Mouse (Mus musculus) lung, postnatal 36 days (tissue): Measurements from ENCODE around the gene Id1.
A peak's percentile ranks its signal among the peaks of the same experiment; 100 is the strongest.

Experiments
- DNase-seq: peaks from one replicate; pipeline ENCODE4 v3.0.0; 2022; ENCODE audit warnings: mixed read lengths

The Id1 gene

GRCm38 (mm10) chr2:152736090-152736601, at the start of gene Id1:
TSS of gene Id1 (plus strand) at chr2:152736251.
- peak; percentile 97 for DNase-seq

DNA sequence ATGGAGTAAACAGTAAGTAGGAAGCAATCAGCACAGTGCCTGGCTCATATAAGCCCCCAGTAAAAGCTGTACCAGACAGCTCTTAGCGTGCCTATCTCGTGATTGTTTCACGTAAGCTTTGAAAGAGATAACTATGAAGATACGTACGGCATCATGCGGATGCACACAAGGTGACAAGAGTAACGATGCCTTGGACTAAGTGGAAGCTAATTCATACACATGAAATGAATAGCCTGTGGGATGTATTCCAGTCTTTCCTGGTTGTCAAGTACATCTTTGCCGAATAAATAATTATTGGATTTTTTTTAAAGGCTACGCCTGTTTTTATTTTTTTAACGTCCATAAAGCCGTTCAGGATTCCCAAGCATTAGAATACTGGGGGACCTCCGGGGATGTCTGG, 49.7 kb upstream of the Id1 start:
- no peak for DNase-seq

DNA sequence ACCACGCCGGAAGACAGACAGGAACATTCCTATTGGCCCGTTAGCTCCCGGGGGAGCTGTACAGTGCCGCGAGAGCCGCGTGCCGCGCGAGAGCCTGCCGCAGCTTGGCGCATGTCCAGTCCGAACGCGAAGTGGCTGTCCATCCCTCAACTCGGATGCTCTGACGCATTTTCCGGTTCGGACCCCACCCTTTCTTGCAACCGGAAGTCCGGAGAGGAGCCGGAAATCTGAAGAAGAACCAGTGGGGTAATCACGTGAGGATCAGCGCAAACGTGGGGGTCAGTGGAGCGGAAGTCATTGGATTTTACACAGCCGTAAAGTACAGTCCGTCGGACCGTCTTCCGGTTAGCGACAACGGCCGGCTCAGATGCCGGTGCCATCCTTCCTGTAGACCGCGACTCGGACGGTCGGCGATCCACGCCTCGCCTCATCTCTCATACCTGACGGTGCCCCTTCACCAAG, 49.2 kb upstream of the Id1 start, which contains the start of gene Mcts2:
Mcts2 (plus strand) TSS at position 230 of the 462 bp plus-strand sequence.
- peak; percentile 93 for DNase-seq

DNA sequence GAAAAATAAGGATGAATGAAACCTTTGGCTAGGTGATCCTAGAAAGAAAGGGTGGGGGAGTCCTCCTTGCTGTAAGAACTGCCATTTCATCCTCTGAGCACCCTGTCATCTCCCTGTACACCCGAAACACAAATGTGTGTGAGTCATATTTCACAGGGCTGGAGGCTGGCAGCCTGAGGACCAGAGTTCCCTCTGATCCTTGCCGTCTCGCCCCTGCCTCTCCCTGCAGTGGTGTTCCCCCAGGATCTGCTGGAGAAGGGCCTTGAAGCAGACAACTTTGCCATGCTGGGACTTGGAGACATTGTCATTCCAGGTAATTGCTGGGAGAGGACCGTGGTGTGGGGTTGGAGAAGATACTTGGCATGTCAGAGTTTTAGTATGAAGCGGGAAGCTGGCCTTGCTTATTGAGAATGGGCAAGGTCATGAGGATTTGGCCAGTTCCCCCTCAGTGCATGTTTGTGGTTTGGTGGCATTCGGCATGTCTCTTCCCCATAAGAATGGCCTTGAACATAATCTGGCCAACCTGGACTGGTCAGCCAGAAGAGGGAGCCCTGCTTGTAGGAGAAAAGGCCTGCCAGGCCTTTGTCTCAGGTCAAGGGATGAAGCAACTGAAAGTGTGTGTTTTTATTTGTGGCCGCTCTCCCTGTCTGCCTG, 44.4 kb upstream of the Id1 start:
- peak; percentile 69 for DNase-seq

DNA sequence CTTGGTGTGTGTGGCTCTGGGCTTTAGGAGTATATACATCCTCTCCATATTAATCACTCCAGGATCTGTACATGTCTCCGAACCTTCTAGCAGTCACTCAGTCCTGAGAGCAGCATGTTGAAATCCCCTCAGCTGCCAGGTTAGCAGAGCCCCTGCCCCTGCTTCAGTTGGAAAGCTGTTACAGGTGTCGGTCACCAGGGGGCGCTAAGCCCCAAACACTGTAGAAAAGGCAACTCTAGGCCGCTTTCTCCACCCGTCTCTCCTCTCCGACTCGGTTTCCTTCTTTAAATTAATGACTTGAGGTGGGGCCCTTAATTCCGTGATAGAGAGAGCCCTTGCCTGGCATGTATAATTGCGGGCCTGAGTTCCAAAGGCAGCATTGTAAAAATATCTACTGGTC, 42.8 kb upstream of the Id1 start:
- peak; percentile 75 for DNase-seq

- no peak for DNase-seq
Measured at GRCm38 (mm10) chr2:152693735-152694134, 42.3 kb upstream of the Id1 start.

- DNase-seq, result peak; percentile 86
Measured at GRCm38 (mm10) chr2:152694708-152695107, 41.3 kb upstream of the Id1 start.

DNA sequence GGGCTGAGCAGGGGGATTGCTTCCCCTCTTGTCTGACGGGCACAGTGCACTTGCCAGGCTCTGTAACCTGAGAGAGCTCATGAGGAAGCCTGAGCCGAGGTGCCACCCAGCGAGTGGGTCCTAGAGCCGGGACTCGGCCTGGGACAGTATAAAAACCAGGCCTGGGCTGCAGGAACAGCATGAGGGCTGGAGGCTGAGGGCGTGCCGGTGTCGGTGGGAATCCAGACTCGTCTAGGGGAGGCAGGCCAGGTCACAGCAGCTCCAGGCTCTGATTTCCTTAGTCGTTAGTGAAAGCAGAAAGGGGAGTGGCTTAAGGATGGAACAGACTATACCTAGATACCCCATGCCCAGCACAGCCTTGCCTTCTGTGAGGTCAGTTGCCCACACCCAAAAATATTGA, 40.0 kb upstream of the Id1 start:
- no peak for DNase-seq

DNA sequence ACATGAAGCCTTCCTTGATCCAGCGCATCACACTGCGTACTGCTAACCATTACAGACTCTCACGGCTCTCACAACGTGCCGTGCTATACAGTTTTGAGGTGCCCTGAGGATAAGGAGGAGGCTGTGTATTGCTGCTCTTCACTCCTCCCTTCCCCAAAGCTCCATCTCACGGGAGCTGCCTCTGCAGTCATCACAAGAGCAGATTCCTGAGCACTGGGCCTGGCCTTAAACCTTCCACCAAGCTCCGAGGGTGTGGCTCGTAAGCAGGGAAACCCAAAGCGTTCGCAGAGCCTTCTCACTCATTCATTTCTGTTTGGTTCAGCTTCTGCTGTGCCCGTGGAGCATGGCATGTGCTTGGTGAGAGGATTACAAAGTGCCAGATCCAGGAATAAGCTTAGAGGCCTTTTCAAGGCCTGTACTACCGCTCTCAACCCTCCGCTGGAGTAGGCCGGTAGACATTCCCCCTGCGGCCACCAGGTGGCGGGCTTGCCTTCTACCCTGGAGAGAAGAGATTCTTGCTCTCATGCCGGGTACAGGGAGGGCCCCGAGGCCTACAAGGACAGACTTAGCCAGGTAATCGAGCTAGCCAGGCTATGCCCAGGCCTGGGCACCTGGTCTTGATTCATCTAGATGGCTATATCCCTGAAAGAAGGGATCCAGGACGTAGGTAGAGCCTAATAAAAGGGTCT, 39.4 kb upstream of the Id1 start:
- DNase-seq, result peak; percentile 94

GRCm38 (mm10) chr2:152700138-152700537, 35.9 kb upstream of the Id1 start:
- no peak for DNase-seq

GRCm38 (mm10) chr2:152700725-152701124, 35.3 kb upstream of the Id1 start:
- no peak for DNase-seq

DNA sequence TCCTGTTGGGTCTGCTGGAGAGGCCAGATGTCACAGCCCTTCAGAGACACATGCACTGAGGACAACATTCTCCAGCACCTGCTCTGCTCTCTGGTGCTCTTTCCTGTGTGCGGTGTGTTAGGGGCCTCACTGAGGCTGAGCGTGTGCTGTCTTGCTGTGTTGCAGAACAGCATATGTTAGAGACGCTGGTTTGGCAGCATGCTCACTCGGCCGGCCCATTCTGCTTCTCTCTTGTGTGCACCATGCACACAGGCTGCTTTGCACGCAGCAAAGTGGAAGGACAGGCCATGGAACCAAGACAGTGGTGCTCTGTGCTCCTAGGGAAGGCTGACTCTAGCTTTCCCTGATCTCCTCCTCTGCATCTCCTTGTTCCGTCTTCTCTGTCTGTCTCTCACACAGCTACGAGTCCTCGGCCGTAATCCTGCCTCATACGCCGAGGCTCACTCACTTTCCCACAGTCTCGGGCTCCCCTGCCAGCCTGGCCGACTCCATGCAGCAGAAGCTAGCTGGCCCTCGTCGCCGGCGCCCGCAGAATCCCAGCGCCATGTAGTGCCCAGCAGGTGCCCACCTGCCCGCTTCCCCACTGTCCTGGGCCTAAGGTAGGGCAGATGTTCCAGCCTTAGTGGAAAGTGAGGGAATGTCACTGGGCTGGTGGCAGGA, 32.3 kb upstream of the Id1 start:
- no peak for DNase-seq

DNA sequence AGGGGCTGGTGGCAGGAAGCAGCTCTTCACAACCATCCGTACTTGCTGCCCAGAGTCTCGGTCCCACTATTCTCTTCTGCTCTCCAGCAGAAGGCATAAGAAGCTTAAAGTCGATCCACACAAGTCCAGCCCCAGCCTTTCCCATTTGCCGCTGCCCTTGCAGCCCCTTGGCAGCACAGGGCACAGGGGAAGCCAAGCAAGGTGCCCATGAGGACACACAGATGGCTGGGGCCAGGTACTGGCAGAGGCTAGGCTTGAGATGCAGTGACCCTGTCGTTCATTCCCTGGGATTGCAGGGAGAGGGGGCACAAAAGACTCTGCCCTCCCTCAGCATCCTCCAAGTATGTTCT, 31.8 kb upstream of the Id1 start:
- no peak for DNase-seq

DNA sequence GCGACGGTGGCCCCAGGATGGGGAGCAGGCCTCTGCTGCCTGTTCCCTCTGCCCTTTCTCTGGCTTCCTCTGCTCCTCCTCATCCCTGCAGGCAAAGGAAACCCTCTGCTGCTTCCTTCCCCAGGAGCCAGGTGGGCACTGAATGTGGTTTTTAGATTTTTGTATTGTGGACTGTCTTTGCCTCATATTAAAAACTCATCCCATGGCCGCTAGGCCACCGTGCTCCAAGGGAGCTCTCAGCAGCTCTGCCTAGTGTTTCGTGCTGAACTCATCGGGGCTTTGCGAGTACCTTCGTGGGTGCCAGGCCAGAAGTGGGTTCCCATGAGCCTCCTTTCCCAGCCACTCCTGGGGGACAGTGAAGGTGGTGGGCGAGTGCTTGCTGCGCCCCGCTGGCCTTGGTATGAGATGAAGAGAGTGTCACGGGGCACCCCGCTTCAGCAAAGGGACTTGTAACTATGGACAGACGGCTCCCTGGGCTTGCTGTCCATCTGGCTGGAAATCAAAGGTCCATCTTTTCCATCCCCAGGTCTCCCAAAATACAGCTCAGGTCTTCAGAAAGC, 31.2 kb upstream of the Id1 start:
- no peak for DNase-seq

DNA sequence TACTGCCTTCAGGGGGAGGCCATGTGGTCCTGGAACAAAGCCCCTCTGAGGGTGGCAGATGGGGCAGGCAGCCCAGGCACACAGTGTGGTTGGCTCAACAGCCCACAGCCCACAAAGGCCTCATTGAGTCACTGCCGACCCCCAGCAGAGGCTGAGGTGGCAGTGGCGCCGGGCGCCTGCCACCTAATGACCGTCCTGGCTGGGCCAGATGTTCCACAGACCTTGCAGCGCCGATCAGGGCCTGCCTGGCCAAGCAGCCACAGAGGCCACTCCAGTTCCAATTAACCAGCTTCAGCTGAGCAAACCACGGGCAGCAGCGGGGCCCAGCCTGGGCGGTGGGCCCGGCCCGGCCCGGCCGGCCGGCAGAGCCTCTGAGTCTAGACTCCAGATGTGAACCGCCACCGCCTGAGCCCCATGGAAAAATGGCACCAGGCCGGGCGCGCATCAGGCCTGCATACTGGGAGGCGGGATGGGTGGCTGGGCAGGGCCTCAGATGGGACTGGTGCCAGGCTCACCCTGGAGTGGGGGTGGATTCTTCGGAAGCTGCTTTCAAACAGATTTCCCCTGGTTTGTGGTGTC, 30.0 kb upstream of the Id1 start:
- peak; percentile 81 for DNase-seq

- DNase-seq, result no peak
Measured at GRCm38 (mm10) chr2:152707186-152707585, 28.9 kb upstream of the Id1 start.

DNA sequence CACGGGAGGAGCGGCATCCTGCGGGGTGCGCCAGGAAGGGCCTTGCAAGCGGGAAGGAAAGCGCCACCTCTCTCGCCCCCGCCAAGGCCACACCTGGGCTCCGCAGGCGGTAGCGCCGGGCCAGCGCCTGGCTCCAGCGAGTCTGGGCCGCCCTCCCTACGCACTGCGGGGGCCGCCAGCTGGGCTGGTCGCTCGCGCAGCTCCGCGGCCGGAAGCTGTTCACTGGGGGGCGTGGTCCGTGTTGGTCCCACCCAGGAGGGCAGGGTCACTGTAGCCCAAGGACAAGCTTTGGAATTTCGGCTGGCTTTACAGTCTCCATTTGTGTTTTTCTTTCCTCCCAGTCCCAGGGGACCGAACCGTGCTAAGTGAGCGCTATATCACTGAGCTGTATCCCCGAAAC, 28.4 kb upstream of the Id1 start:
- peak; percentile 96 for DNase-seq

GRCm38 (mm10) chr2:152709066-152709465, 27.0 kb upstream of the Id1 start:
- no peak for DNase-seq

GRCm38 (mm10) chr2:152716241-152716772, 19.7 kb upstream of the Id1 start:
- DNase-seq, result no peak

GRCm38 (mm10) chr2:152717652-152718051, 18.4 kb upstream of the Id1 start:
- DNase-seq, result no peak

DNA sequence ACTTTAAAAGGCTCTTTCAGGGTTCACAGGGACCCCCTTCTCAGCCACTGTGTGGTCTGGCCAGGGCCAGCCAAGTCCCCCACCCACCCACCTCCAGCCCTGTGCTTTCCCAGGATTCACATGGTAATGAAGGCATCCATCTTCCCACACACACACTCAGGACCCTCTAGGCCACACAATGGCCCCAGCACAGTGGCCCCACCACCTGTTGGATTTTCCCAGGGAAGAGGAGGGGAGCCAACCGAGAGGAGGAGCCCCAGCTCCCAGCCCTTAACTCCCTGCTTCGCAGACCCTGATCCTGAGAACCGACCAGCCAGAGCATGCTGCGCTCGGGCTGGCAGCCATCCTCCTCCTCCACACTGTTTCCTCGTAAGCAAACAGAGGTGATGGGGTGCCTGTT, 18.0 kb upstream of the Id1 start:
- no peak for DNase-seq

DNA sequence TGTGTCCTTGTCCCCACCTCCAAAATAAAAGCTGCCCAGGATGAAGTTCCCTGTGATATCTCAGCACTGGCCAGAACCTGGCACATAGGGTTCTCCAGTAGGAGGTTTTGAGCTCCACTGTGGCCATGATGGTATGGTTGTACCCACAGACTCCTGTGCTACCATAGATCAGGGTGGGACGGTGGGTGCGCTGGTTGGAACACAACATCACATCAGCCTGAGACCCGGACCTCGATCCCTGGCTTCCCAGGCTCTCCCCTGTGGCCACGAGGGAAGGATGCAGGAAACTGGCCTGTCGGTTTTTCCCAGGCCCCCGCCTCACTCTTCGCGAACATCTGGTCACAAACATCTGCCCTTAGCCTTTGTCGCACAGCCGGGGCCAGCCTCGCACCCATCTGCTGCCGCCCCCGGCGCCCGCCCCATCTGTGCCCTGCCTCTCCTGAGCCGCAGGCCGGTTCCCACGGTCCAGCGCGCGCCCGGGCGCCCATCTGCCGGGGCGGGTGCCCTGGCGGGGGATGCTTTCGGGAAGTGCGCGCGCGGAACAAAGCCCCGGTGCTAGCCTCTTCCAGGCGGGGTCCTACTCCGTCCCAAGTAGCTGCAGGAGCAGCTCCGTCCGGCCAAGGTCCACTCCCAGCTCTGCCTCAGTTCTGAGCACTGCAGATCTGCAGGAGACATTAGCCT, 12.3 kb upstream of the Id1 start:
- DNase-seq, result peak; percentile 75
